Mouse (Mus musculus) erythroblast, adult 5-6 weeks (primary cell): ENCODE data around the gene Meis2. TPM values are rescaled to one million over a fixed set of nuclear protein-coding genes. Genes with fewer than 3 reads are reported as not detected.

Source experiments
- ATAC-seq: replicated peaks from 2 replicates; pipeline ENCODE4 v1.8.0; 2016; ENCODE audit warnings: moderate number of reproducible peaks, mild to moderate bottlenecking, moderate TSS enrichment, inconsistent platforms; ENCODE audit not compliant: poor library complexity, low FRiP score, severe bottlenecking
- total RNA-seq, 2 experiments: library from RNA; stranded (forward) in 1 of 2; stranded (reverse) in 1 of 2; fragments of 150-400 nt in 1 of 2; fragments of 200-764, 138-1000 nt in 1 of 2; gene quantifications; 2 replicates each; pipeline versions ENCODE4 v1.2.3 to v1.2.4; 2015 to 2017; ENCODE audit warnings: low replicate concordance in 2 of 2

Meis2 gene
- total RNA-seq, 2 experiments from 2014 or later: not detected

- ATAC-seq: no peak
These were observed 102.9 kb downstream of the Meis2 start for GRCm38 (mm10) chr2:115962728-115963127.

- ATAC-seq: no peak
These were observed 103.5 kb downstream of the Meis2 start for GRCm38 (mm10) chr2:115962113-115962512.

GRCm38 (mm10) chr2:115960615-115961014 lies 105.0 kb downstream of the Meis2 start:
- ATAC-seq: no peak

GRCm38 (mm10) chr2:115956786-115957185 lies 108.9 kb downstream of the Meis2 start:
- ATAC-seq: no peak

GRCm38 (mm10) chr2:115950645-115951044 lies 115.0 kb downstream of the Meis2 start:
- ATAC-seq: no peak

GRCm38 (mm10) chr2:115948630-115949426 lies 116.8 kb downstream of the Meis2 start:
- ATAC-seq: no peak

GRCm38 (mm10) chr2:115947714-115948226 lies 117.9 kb downstream of the Meis2 start:
- ATAC-seq: no peak

- ATAC-seq: no peak
These were observed 122.6 kb downstream of the Meis2 start for GRCm38 (mm10) chr2:115943044-115943443.

GRCm38 (mm10) chr2:115939849-115940248 lies 125.8 kb downstream of the Meis2 start:
- ATAC-seq: no peak

GRCm38 (mm10) chr2:115938926-115939563 lies 126.6 kb downstream of the Meis2 start:
- no peak for ATAC-seq

GRCm38 (mm10) chr2:115938296-115938695 lies 127.3 kb downstream of the Meis2 start:
- no peak for ATAC-seq

- no peak for ATAC-seq
These were observed 127.7 kb downstream of the Meis2 start for GRCm38 (mm10) chr2:115937896-115938295.

- no peak for ATAC-seq
These were observed 128.9 kb downstream of the Meis2 start for GRCm38 (mm10) chr2:115936786-115937185.

GRCm38 (mm10) chr2:115934299-115934698 lies 131.3 kb downstream of the Meis2 start:
- no peak for ATAC-seq

- ATAC-seq: no peak
These were observed 132.4 kb downstream of the Meis2 start for GRCm38 (mm10) chr2:115933259-115933658.

- no peak for ATAC-seq
These were observed 139.9 kb downstream of the Meis2 start for GRCm38 (mm10) chr2:115925744-115926143.

GRCm38 (mm10) chr2:115924472-115924871 lies 141.2 kb downstream of the Meis2 start:
- ATAC-seq: no peak

GRCm38 (mm10) chr2:115923247-115923646 lies 142.4 kb downstream of the Meis2 start:
- ATAC-seq: no peak

- no peak for ATAC-seq
These were observed 144.0 kb downstream of the Meis2 start for GRCm38 (mm10) chr2:115921687-115922086.

GRCm38 (mm10) chr2:115920336-115920951 lies 145.2 kb downstream of the Meis2 start:
- no peak for ATAC-seq
